Mouse (Mus musculus) heart, postnatal 14 days (tissue): ENCODE measurements around the gene Pnkd. TPM values are rescaled to one million over a fixed set of nuclear protein-coding genes. Genes with fewer than 3 reads are reported as not detected.

ENCODE experiments used
- DNase-seq, 2 experiments: peaks; one replicate each; pipeline ENCODE4 v3.0.0; 2021 to 2022
- intact Hi-C: fragments of 180-260 bp; cut with DNase I; formaldehyde crosslinking; loops from one replicate; pipeline ENCODE4 v1.15.1; 2025
- long read RNA-seq, 2 experiments: library from polyadenylated mRNA; stranded (forward); transcript quantifications; one replicate each; pipeline ENCODE4 v2.0.0; 2021
- total RNA-seq, 2 experiments: library from RNA; stranded (reverse); gene quantifications; 2 replicates each; pipeline ENCODE4 v1.2.3; 2021

The Pnkd gene
- total RNA-seq, result 100 to 1,000 TPM; 190 to 191 TPM
- long read RNA-seq, experiment 1, transcript Pnkd-201 (10 exons, 2,937 nt), result minor isoform, 31 of 233 reads
- long read RNA-seq, experiment 1, transcript Pnkd-202 (9 exons, 2,859 nt), result minor isoform, 66 of 233 reads
- long read RNA-seq, experiment 1, transcript Pnkd-204 (3 exons, 740 nt), result major isoform, 115 of 233 reads
- long read RNA-seq, experiment 1, partial matches to known transcripts, result 13 of 233 reads
- long read RNA-seq, experiment 1, other reads (novel, unspliced or antisense), result 6 of 233 reads
- long read RNA-seq, experiment 2, transcript Pnkd-202 (9 exons, 2,859 nt), result minor isoform, 59 of 196 reads
- long read RNA-seq, experiment 2, transcript Pnkd-204 (3 exons, 740 nt), result major isoform, 89 of 196 reads
- long read RNA-seq, experiment 2, transcript Pnkd-201 (10 exons, 2,937 nt), result minor isoform, 23 of 196 reads
- long read RNA-seq, experiment 2, partial matches to known transcripts, result 7 of 196 reads
- long read RNA-seq, experiment 2, other reads (novel, unspliced or antisense), result 16 of 196 reads

- intact Hi-C loops, result loop anchor here (1.0 to 5.0 kb wide), 2 partner anchors 78 to 168 kb away; no protein-coding TSS in a partner anchor
- peak; percentile 99 for DNase-seq
These were observed at the start of gene Pnkd, which contains the start of gene Aamp for GRCm38 (mm10) chr1:74284543-74285160. Gene Pnkd (plus strand): TSS chr1:74284930. Gene Aamp (minus strand): TSS chr1:74284738.

GRCm38 (mm10) chr1:74235938-74236589 is 48.7 kb upstream of the Pnkd start, which contains the start of gene Arpc2:
Gene Arpc2 (plus strand): TSS chr1:74236084.
- DNase-seq, result peak; percentile 99
- intact Hi-C loops, result no loop called here

- intact Hi-C loops, result no loop called here
- peak; percentile 53 to 64 for DNase-seq
These were observed 48.0 kb upstream of the Pnkd start for GRCm38 (mm10) chr1:74236590-74237317.

GRCm38 (mm10) chr1:74237671-74238070 is 47.1 kb upstream of the Pnkd start:
- intact Hi-C loops, result loop anchor here (2.0 kb wide), 1 partner anchor 43 kb away; no protein-coding TSS in a partner anchor
- DNase-seq, result no peak

GRCm38 (mm10) chr1:74238136-74238535 is 46.6 kb upstream of the Pnkd start:
- intact Hi-C loops, result loop anchor here (2.0 kb wide), 1 partner anchor 43 kb away; no protein-coding TSS in a partner anchor
- DNase-seq, result no peak

GRCm38 (mm10) chr1:74239162-74239561 is 45.6 kb upstream of the Pnkd start:
- intact Hi-C loops, result loop anchor here (2.0 kb wide), 1 partner anchor 42 kb away; no protein-coding TSS in a partner anchor
- DNase-seq, result no peak

- DNase-seq, result peak; percentile 22 to 32
- intact Hi-C loops, result loop anchor here (2.0 kb wide), 1 partner anchor 41 kb away; no protein-coding TSS in a partner anchor
These were observed 45.1 kb upstream of the Pnkd start for GRCm38 (mm10) chr1:74239618-74240017.

GRCm38 (mm10) chr1:74240311-74240710 is 44.4 kb upstream of the Pnkd start:
- intact Hi-C loops, result no loop called here
- DNase-seq, result peak; percentile 13 to 51

- DNase-seq, result no peak
- intact Hi-C loops, result no loop called here
These were observed 43.9 kb upstream of the Pnkd start for GRCm38 (mm10) chr1:74240832-74241231.

GRCm38 (mm10) chr1:74245525-74245924 is 39.2 kb upstream of the Pnkd start:
- intact Hi-C loops, result no loop called here
- no peak for DNase-seq

GRCm38 (mm10) chr1:74248799-74249198 is 35.9 kb upstream of the Pnkd start:
- DNase-seq, result peak; percentile 37 to 41
- intact Hi-C loops, result no loop called here

GRCm38 (mm10) chr1:74249331-74249980 is 35.3 kb upstream of the Pnkd start:
- intact Hi-C loops, result no loop called here
- no peak for DNase-seq

GRCm38 (mm10) chr1:74250096-74250495 is 34.6 kb upstream of the Pnkd start:
- intact Hi-C loops, result no loop called here

GRCm38 (mm10) chr1:74255704-74256345 is 28.9 kb upstream of the Pnkd start:
- intact Hi-C loops, result no loop called here
- DNase-seq, result no peak

More at GRCm38 (mm10) chr1:74250096-74250495, 34.6 kb upstream of the Pnkd start:
- DNase-seq, result no peak

GRCm38 (mm10) chr1:74256782-74257181 is 27.9 kb upstream of the Pnkd start:
- intact Hi-C loops, result no loop called here
- no peak for DNase-seq

GRCm38 (mm10) chr1:74262510-74262909 is 22.2 kb upstream of the Pnkd start:
- DNase-seq, result no peak
- intact Hi-C loops, result no loop called here

GRCm38 (mm10) chr1:74268750-74269149 is 16.0 kb upstream of the Pnkd start:
- no peak for DNase-seq
- intact Hi-C loops, result loop anchor here (5.0 kb wide), 1 partner anchor 61 kb away; no protein-coding TSS in a partner anchor

GRCm38 (mm10) chr1:74271659-74272058 is 13.1 kb upstream of the Pnkd start:
- intact Hi-C loops, result no loop called here
- no peak for DNase-seq

GRCm38 (mm10) chr1:74275015-74275414 is 9.7 kb upstream of the Pnkd start:
- intact Hi-C loops, result no loop called here
- no peak for DNase-seq
